Mouse (Mus musculus): Measurements from ENCODE around the gene Gm48551. TPM values are rescaled to one million over a fixed set of nuclear protein-coding genes. Genes with fewer than 3 reads are reported as not detected.
A peak's percentile ranks its signal among the peaks of the same experiment; 100 is the strongest.

Gene Gm48551
- polyA plus RNA-seq, 1 experiment from 2014 or later: 2.7 TPM

- Histone ChIP-seq H3K36me3 (replicated peaks) (no peaks in the 10 kb centered on the region), H3K27me3 (replicated peaks; ENCODE audit: low read depth, poor library complexity, severe bottlenecking) (peaks cover 32% of the 10 kb centered on the region), H3K4me3 (no peak overlapping the region), H3K4me1 (peaks cover 37% of the 10 kb centered on the region), H3K27ac (replicated peaks) (no peak overlapping the region), H3K9me3 (no peaks in the 10 kb centered on the region)
- 67% methylated on average over 15 of the region's 15 CpGs for WGBS
- peak; percentile 9 for DNase-seq (ENCODE audit: low spot score)
Measured at GRCm38 (mm10) chr10:81434361-81435263, 50.3 kb downstream of the Gm48551 start.

- Histone ChIP-seq H3K27me3 (replicated peaks; ENCODE audit: low read depth, poor library complexity, severe bottlenecking) (peaks cover 32% of the 10 kb centered on the region), H3K36me3 (replicated peaks) (no peaks in the 10 kb centered on the region), H3K4me1 (peaks cover 32% of the 10 kb centered on the region), H3K4me3 (no peak overlapping the region), H3K9me3 (no peaks in the 10 kb centered on the region), H3K27ac (replicated peaks) (no peak overlapping the region)
- DNase-seq (ENCODE audit: low spot score): no peak
- 79% methylated on average over 3 of the region's 3 CpGs for WGBS
Measured at GRCm38 (mm10) chr10:81435436-81435835, 51.2 kb downstream of the Gm48551 start.

- no peak for DNase-seq (ENCODE audit: low spot score)
- no peaks in the 10 kb centered on the region for H3K9me3 ChIP-seq
- H3K4me3 ChIP-seq: no peak overlapping the region
Measured at GRCm38 (mm10) chr10:81441019-81441418, 56.8 kb downstream of the Gm48551 start.

More at GRCm38 (mm10) chr10:81441019-81441418, 56.8 kb downstream of the Gm48551 start:
- Histone ChIP-seq H3K36me3 (replicated peaks) (no peaks in the 10 kb centered on the region), H3K4me1 (no peaks in the 10 kb centered on the region), H3K27ac (replicated peaks) (no peak overlapping the region), H3K27me3 (replicated peaks; ENCODE audit: low read depth, poor library complexity, severe bottlenecking) (no peaks in the 10 kb centered on the region)

Small RNAs within 50 kb of the gene (microRNA-seq; reads per million reads assigned to microRNA genes)
- gene Mir1191b (not detected), gene Mir6913 (0.91 reads per million)

Other genes starting within 250 kb of the Gm48551 start
- gene Zbtb7a, start 249.2 kb upstream of the Gm48551 start, polyA plus RNA-seq (2016; fragmentation: Nextera tagmentation; extraction: Ambion mirVana): 10.4 and 11.7 TPM in 2 replicates
- gene Pias4, start 216.5 kb upstream of the Gm48551 start, polyA plus RNA-seq (2016; fragmentation: Nextera tagmentation; extraction: Ambion mirVana): 62.2 and 66.3 TPM in 2 replicates
- 564 and 572 TPM in 2 replicates for gene Eef2, start 207.8 kb upstream of the Gm48551 start, polyA plus RNA-seq (2016; fragmentation: Nextera tagmentation; extraction: Ambion mirVana)
- gene Dapk3, start 201.5 kb upstream of the Gm48551 start, polyA plus RNA-seq (2016; fragmentation: Nextera tagmentation; extraction: Ambion mirVana): 51.5 and 53.2 TPM in 2 replicates
- not detected in 2 replicates for gene 4930442H23Rik, start 200.6 kb upstream of the Gm48551 start, polyA plus RNA-seq (2016; fragmentation: Nextera tagmentation; extraction: Ambion mirVana)
- gene Nmrk2, start 182.4 kb upstream of the Gm48551 start, polyA plus RNA-seq (2016; fragmentation: Nextera tagmentation; extraction: Ambion mirVana): not detected in 2 replicates
- 2.5 and 3.6 TPM in 2 replicates for gene Atcay, start 153.6 kb upstream of the Gm48551 start, polyA plus RNA-seq (2016; fragmentation: Nextera tagmentation; extraction: Ambion mirVana)
- 3.5 and 4.6 TPM in 2 replicates for gene Zfr2, start 151.3 kb upstream of the Gm48551 start, polyA plus RNA-seq (2016; fragmentation: Nextera tagmentation; extraction: Ambion mirVana)
- gene Matk, start 131.5 kb upstream of the Gm48551 start, polyA plus RNA-seq (2016; fragmentation: Nextera tagmentation; extraction: Ambion mirVana): 3.6 and 3.7 TPM in 2 replicates
- gene Mrpl54, start 117.5 kb upstream of the Gm48551 start, polyA plus RNA-seq (2016; fragmentation: Nextera tagmentation; extraction: Ambion mirVana): 223 and 237 TPM in 2 replicates
- gene Apba3, start 117.5 kb upstream of the Gm48551 start, polyA plus RNA-seq (2016; fragmentation: Nextera tagmentation; extraction: Ambion mirVana): 57.2 and 57.5 TPM in 2 replicates
- 8.9 and 9.0 TPM in 2 replicates for gene Tjp3, start 92.9 kb upstream of the Gm48551 start, polyA plus RNA-seq (2016; fragmentation: Nextera tagmentation; extraction: Ambion mirVana)
- 72.2 and 72.4 TPM in 2 replicates for gene Pip5k1c, start 91.5 kb upstream of the Gm48551 start, polyA plus RNA-seq (2016; fragmentation: Nextera tagmentation; extraction: Ambion mirVana)
- 52.3 and 54.3 TPM in 2 replicates for gene Cactin, start 63.4 kb upstream of the Gm48551 start, polyA plus RNA-seq (2016; fragmentation: Nextera tagmentation; extraction: Ambion mirVana)
- gene Tbxa2r, start 55.7 kb upstream of the Gm48551 start, polyA plus RNA-seq (2016; fragmentation: Nextera tagmentation; extraction: Ambion mirVana): 3.1 and 3.6 TPM in 2 replicates
- not detected in 2 replicates for gene Gipc3, start 41.2 kb upstream of the Gm48551 start, polyA plus RNA-seq (2016; fragmentation: Nextera tagmentation; extraction: Ambion mirVana)
- gene Hmg20b, start 34.0 kb upstream of the Gm48551 start, polyA plus RNA-seq (2016; fragmentation: Nextera tagmentation; extraction: Ambion mirVana): 114 and 122 TPM in 2 replicates
- gene Mfsd12, start 27.0 kb upstream of the Gm48551 start, polyA plus RNA-seq (2016; fragmentation: Nextera tagmentation; extraction: Ambion mirVana): 7.8 and 8.3 TPM in 2 replicates
- 0.47 and 0.76 TPM in 2 replicates for gene 4930404N11Rik, start 18.6 kb upstream of the Gm48551 start, polyA plus RNA-seq (2016; fragmentation: Nextera tagmentation; extraction: Ambion mirVana)
- 134 and 142 TPM in 2 replicates for gene Fzr1, start 6.0 kb upstream of the Gm48551 start, polyA plus RNA-seq (2016; fragmentation: Nextera tagmentation; extraction: Ambion mirVana)
- 105 and 109 TPM in 2 replicates for gene Dohh, start within 50 bp of the Gm48551 start, polyA plus RNA-seq (2016; fragmentation: Nextera tagmentation; extraction: Ambion mirVana)
- gene Gm48552, start 4.5 kb downstream of the Gm48551 start, polyA plus RNA-seq (2016; fragmentation: Nextera tagmentation; extraction: Ambion mirVana): 1.8 and 3.1 TPM in 2 replicates
- 2.0 and 2.8 TPM in 2 replicates for gene Smim24, start 8.6 kb downstream of the Gm48551 start, polyA plus RNA-seq (2016; fragmentation: Nextera tagmentation; extraction: Ambion mirVana)
- gene Nfic, start 71.2 kb downstream of the Gm48551 start, polyA plus RNA-seq (2016; fragmentation: Nextera tagmentation; extraction: Ambion mirVana): 12.5 and 20.2 TPM in 2 replicates
- gene Celf5, start 98.2 kb downstream of the Gm48551 start, polyA plus RNA-seq (2016; fragmentation: Nextera tagmentation; extraction: Ambion mirVana): 1.2 and 2.3 TPM in 2 replicates
- 85.2 and 94.3 TPM in 2 replicates for gene Ncln, start 111.9 kb downstream of the Gm48551 start, polyA plus RNA-seq (2016; fragmentation: Nextera tagmentation; extraction: Ambion mirVana)
- 0.28 and 0.51 TPM in 2 replicates for gene S1pr4, start 115.7 kb downstream of the Gm48551 start, polyA plus RNA-seq (2016; fragmentation: Nextera tagmentation; extraction: Ambion mirVana)
- 1.2 and 1.3 TPM in 2 replicates for gene Gna15, start 139.8 kb downstream of the Gm48551 start, polyA plus RNA-seq (2016; fragmentation: Nextera tagmentation; extraction: Ambion mirVana)
- gene Gna11, start 160.7 kb downstream of the Gm48551 start, polyA plus RNA-seq (2016; fragmentation: Nextera tagmentation; extraction: Ambion mirVana): 79.0 and 80.4 TPM in 2 replicates
- gene Aes, start 175.0 kb downstream of the Gm48551 start, polyA plus RNA-seq (2016; fragmentation: Nextera tagmentation; extraction: Ambion mirVana): 266 and 347 TPM in 2 replicates
- 14.0 and 17.1 TPM in 2 replicates for gene Tle2, start 190.1 kb downstream of the Gm48551 start, polyA plus RNA-seq (2016; fragmentation: Nextera tagmentation; extraction: Ambion mirVana)
- 7.1 and 8.2 TPM in 2 replicates for gene Tle6, start 216.6 kb downstream of the Gm48551 start, polyA plus RNA-seq (2016; fragmentation: Nextera tagmentation; extraction: Ambion mirVana)
- 1.5 and 2.1 TPM in 2 replicates for gene BC025920, start 221.8 kb downstream of the Gm48551 start, polyA plus RNA-seq (2016; fragmentation: Nextera tagmentation; extraction: Ambion mirVana)
- gene Sirt6, start 243.3 kb downstream of the Gm48551 start, polyA plus RNA-seq (2016; fragmentation: Nextera tagmentation; extraction: Ambion mirVana): 55.1 and 59.2 TPM in 2 replicates
- gene Ankrd24, start 244.1 kb downstream of the Gm48551 start, polyA plus RNA-seq (2016; fragmentation: Nextera tagmentation; extraction: Ambion mirVana): 5.3 and 7.3 TPM in 2 replicates